ENCODE assay signal across 22 mouse cellular contexts in genomic region chr1:172638781-172639180, GRCm38 (mm10). TPM values are rescaled to one million over a fixed set of nuclear protein-coding genes. Genes with fewer than 3 reads are reported as not detected.
DNase-seq lines count a peak whose midpoint lies in the region; ATAC-seq and TF ChIP-seq lines count a peak whose summit lies in the region.
"Had no signal": no experiment of that assay in that cellular context is flagged by ENCODE, and none has a peak within 500 bp of the region (broad histone marks: within the 10 kb centered on the region; RNA-seq: fewer than 3 reads in every experiment).

No protein-coding gene starts in this region.

- DNase-seq in heart, adult 9 months (ENCODE audit: low spot score in 2 of 2) = no peak
- peak; percentile 38 to 44 for DNase-seq in lung, adult 18-20 months
- DNase-seq in lung, adult 2 months = no peak
- DNase-seq in brain, adult 2 months (ENCODE audit: low read depth, low spot score) = peak; percentile 57
- peak; percentile 85 for DNase-seq in embryonic facial prominence, embryonic 14.5 days (ENCODE audit: low spot score)
- DNase-seq in cerebellum, postnatal 25 days = no peak
- DNase-seq: adrenal gland, postnatal 36 days; cerebellum, adult 2 months; kidney, adult 11 months; kidney, postnatal 36 days; midbrain, embryonic 14.5 days; spleen, adult 18-20 months; thymus, postnatal 36 days had no signal

- no peaks in the 10 kb centered on the region for H3K9me3 ChIP-seq in heart, embryonic 12.5 days (replicated peaks)
- H3K9me3 ChIP-seq in embryonic facial prominence, embryonic 14.5 days (ENCODE audit: control insufficient read depth, low read length) = no peaks in the 10 kb centered on the region
- H3K9me3 ChIP-seq in liver, embryonic 12.5 days (replicated peaks) = no peaks in the 10 kb centered on the region
- H3K9me3 ChIP-seq: forebrain, embryonic 15.5 days; limb, embryonic 13.5 days; liver, embryonic 15.5 days had no signal

- H3K9ac ChIP-seq in heart, embryonic 12.5 days = no peak overlapping the region
- H3K9ac ChIP-seq in embryonic facial prominence, embryonic 14.5 days (ENCODE audit: low read depth, low read length) = no peak overlapping the region
- no peak overlapping the region for H3K9ac ChIP-seq in liver, embryonic 12.5 days
- H3K9ac ChIP-seq: forebrain, embryonic 15.5 days; limb, embryonic 13.5 days; liver, embryonic 15.5 days had no signal

- 12% methylated on average over 2 of the region's 2 CpGs for WGBS in heart, embryonic 12.5 days
- WGBS in lung, adult 2 months = 34% methylated on average over 2 of the region's 2 CpGs
- 54% methylated on average over 2 of the region's 2 CpGs for WGBS in embryonic facial prominence, embryonic 14.5 days
- 27% methylated on average over 2 of the region's 2 CpGs for WGBS in liver, embryonic 12.5 days (ENCODE audit: insufficient replicate concordance)

- peaks cover 17% of the 10 kb centered on the region for H3K4me1 ChIP-seq in heart, embryonic 12.5 days (replicated peaks)
- H3K4me1 ChIP-seq in lung, adult 2 months (ENCODE audit: control insufficient read depth, insufficient read depth, low read length) = peaks cover 7% of the 10 kb centered on the region; the same call in 1 of the 2 replicates
- no peaks in the 10 kb centered on the region; the same call in 1 of the 2 replicates for H3K4me1 ChIP-seq in embryonic facial prominence, embryonic 14.5 days (ENCODE audit: control insufficient read depth, insufficient read depth, low read length)
- no peaks in the 10 kb centered on the region for H3K4me1 ChIP-seq in liver, embryonic 12.5 days
- H3K4me1 ChIP-seq: forebrain, embryonic 15.5 days; liver, embryonic 15.5 days had no signal

- no peak overlapping the region for H3K4me3 ChIP-seq in heart, embryonic 12.5 days
- H3K4me3 ChIP-seq in lung, adult 2 months (replicated peaks; ENCODE audit: extremely low read depth, low read depth, low read length) = no peak overlapping the region
- no peak overlapping the region for H3K4me3 ChIP-seq in embryonic facial prominence, embryonic 14.5 days (ENCODE audit: low read depth, low read length)
- H3K4me3 ChIP-seq in liver, embryonic 12.5 days = no peak overlapping the region
- H3K4me3 ChIP-seq: forebrain, embryonic 15.5 days; limb, embryonic 13.5 days; liver, embryonic 15.5 days; myocyte had no signal

- H3K4me2 ChIP-seq in heart, embryonic 12.5 days = no peak overlapping the region
- H3K4me2 ChIP-seq in embryonic facial prominence, embryonic 14.5 days (ENCODE audit: low read depth, low read length) = no peak overlapping the region
- no peak overlapping the region for H3K4me2 ChIP-seq in liver, embryonic 12.5 days
- H3K4me2 ChIP-seq: forebrain, embryonic 15.5 days; limb, embryonic 13.5 days; liver, embryonic 15.5 days had no signal

- no peak for TF ChIP-seq CTCF in lung, adult 2 months (IDR thresholded peaks at IDR 0.05; ENCODE audit: insufficient read depth, low read length)

- ATAC-seq in heart, embryonic 12.5 days (ENCODE audit: insufficient number of reproducible peaks, low FRiP score) = no peak
- 0 out of 2 replicates have a peak, but pooled peaks have one; percentile 41 for ATAC-seq in embryonic facial prominence, embryonic 14.5 days (ENCODE audit: low read depth)
- no peak for ATAC-seq in liver, embryonic 12.5 days
- ATAC-seq: forebrain, embryonic 15.5 days had no signal

- no peaks in the 10 kb centered on the region for H3K27me3 ChIP-seq in heart, embryonic 12.5 days (replicated peaks)
- H3K27me3 ChIP-seq in embryonic facial prominence, embryonic 14.5 days (replicated peaks; ENCODE audit: control insufficient read depth, insufficient read depth, low read length) = no peaks in the 10 kb centered on the region
- H3K27me3 ChIP-seq in liver, embryonic 12.5 days (replicated peaks) = no peaks in the 10 kb centered on the region
- H3K27me3 ChIP-seq: forebrain, embryonic 15.5 days; liver, embryonic 15.5 days had no signal

- TF ChIP-seq POLR2A in lung, adult 2 months (IDR thresholded peaks at IDR 0.05; ENCODE audit: borderline replicate concordance, extremely low read depth, low read depth, low read length) = no peak

- peak overlapping the region; percentile 57; the same call in 1 of the 2 replicates for H3K27ac ChIP-seq in heart, embryonic 12.5 days (ENCODE audit: poor library complexity, severe bottlenecking)
- H3K27ac ChIP-seq in embryonic facial prominence, embryonic 14.5 days (replicated peaks; ENCODE audit: low read depth, low read length) = no peak overlapping the region
- H3K27ac ChIP-seq in liver, embryonic 12.5 days = no peak overlapping the region
- H3K27ac ChIP-seq: forebrain, embryonic 15.5 days; limb, embryonic 13.5 days; liver, embryonic 15.5 days had no signal

- H3K36me3 ChIP-seq in heart, embryonic 12.5 days = no peaks in the 10 kb centered on the region
- H3K36me3 ChIP-seq in embryonic facial prominence, embryonic 14.5 days (ENCODE audit: control insufficient read depth, insufficient read depth, low read length) = no peaks in the 10 kb centered on the region
- no peaks in the 10 kb centered on the region for H3K36me3 ChIP-seq in liver, embryonic 12.5 days
- H3K36me3 ChIP-seq: forebrain, embryonic 15.5 days; limb, embryonic 13.5 days; liver, embryonic 15.5 days had no signal

RNA-seq across cellular contexts. Expression of gene Dusp23, which starts 6.0 kb away (rescaled TPM):
- polyA plus RNA-seq in heart, embryonic 12.5 days (2016; fragmentation: Nextera tagmentation; extraction: Ambion mirVana) = 11.3 and 11.6 TPM in 2 replicates
- polyA plus RNA-seq in lung, adult 2 months (2012; rRNA removed) = 29.6 and 48.0 TPM in 2 replicates
- polyA plus RNA-seq in embryonic facial prominence, embryonic 14.5 days (2014; fragmentation: Nextera tagmentation; extraction: Ambion mirVana) = 15.7 and 16.0 TPM in 2 replicates
- polyA plus RNA-seq in liver, embryonic 12.5 days (2016; fragmentation: Nextera tagmentation; extraction: Ambion mirVana) = 4.3 and 5.0 TPM in 2 replicates

RNA-seq across cellular contexts. Expression of gene Fcrl6, which starts 36.4 kb away (rescaled TPM):
- not detected in 2 replicates for polyA plus RNA-seq in heart, embryonic 12.5 days (2016; fragmentation: Nextera tagmentation; extraction: Ambion mirVana)
- polyA plus RNA-seq in lung, adult 2 months (2012; rRNA removed) = not detected in 2 replicates
- polyA plus RNA-seq in embryonic facial prominence, embryonic 14.5 days (2014; fragmentation: Nextera tagmentation; extraction: Ambion mirVana) = 0.13 and 0.26 TPM in 2 replicates
- polyA plus RNA-seq in liver, embryonic 12.5 days (2016; fragmentation: Nextera tagmentation; extraction: Ambion mirVana) = not detected in 2 replicates
- polyA plus RNA-seq: C2C12; forebrain, embryonic 15.5 days; liver, embryonic 15.5 days; myocyte had no signal

RNA-seq across cellular contexts. Expression of gene Slamf8, which starts 48.4 kb away (rescaled TPM):
- polyA plus RNA-seq in heart, embryonic 12.5 days (2016; fragmentation: Nextera tagmentation; extraction: Ambion mirVana) = not detected in 2 replicates
- polyA plus RNA-seq in lung, adult 2 months (2012; rRNA removed) = 2.0 and 2.9 TPM in 2 replicates
- polyA plus RNA-seq in embryonic facial prominence, embryonic 14.5 days (2014; fragmentation: Nextera tagmentation; extraction: Ambion mirVana) = 0.17 TPM in 1 of 2 replicates, not detected in the other
- not detected in 2 replicates for polyA plus RNA-seq in liver, embryonic 12.5 days (2016; fragmentation: Nextera tagmentation; extraction: Ambion mirVana)
- polyA plus RNA-seq: C2C12; embryonic facial prominence, embryonic 11.5 days; forebrain, embryonic 15.5 days; myocyte; neural tube, embryonic 14.5 days had no signal

RNA-seq across cellular contexts. Expression of gene Crp, which starts 59.1 kb away (rescaled TPM):
- 0.10 TPM in 1 of 2 replicates, not detected in the other for polyA plus RNA-seq in heart, embryonic 12.5 days (2016; fragmentation: Nextera tagmentation; extraction: Ambion mirVana)
- polyA plus RNA-seq in lung, adult 2 months (2012; rRNA removed) = not detected in 2 replicates
- polyA plus RNA-seq in embryonic facial prominence, embryonic 14.5 days (2014; fragmentation: Nextera tagmentation; extraction: Ambion mirVana) = not detected in 2 replicates
- 8.9 and 9.1 TPM in 2 replicates for polyA plus RNA-seq in liver, embryonic 12.5 days (2016; fragmentation: Nextera tagmentation; extraction: Ambion mirVana)
- polyA plus RNA-seq: C2C12; cerebellum, adult 2 months; embryonic facial prominence, embryonic 11.5 days; forebrain, embryonic 15.5 days; limb, embryonic 13.5 days; midbrain, embryonic 14.5 days; myocyte had no signal

Comparison
In these comparisons a context has a peak if more than half of its experiments do, and no peak if none do; other contexts are left out.
1. DNase-seq: peak in lung, adult 18-20 months (2 of 2), brain, adult 2 months (single experiment) and embryonic facial prominence, embryonic 14.5 days (single experiment); none in heart, adult 9 months (0 of 2), lung, adult 2 months (single experiment) and cerebellum, postnatal 25 days (0 of 2).